11 mouse cellular contexts compared by ENCODE assay signal in genomic region chr10:97090254-97090653, GRCm38 (mm10).
"Had no signal": no experiment of that assay in that cellular context is flagged by ENCODE, and none has a peak within 500 bp of the region (broad histone marks: within the 10 kb centered on the region; RNA-seq: fewer than 3 reads in every experiment).

No protein-coding gene starts in this region.

- DNase-seq: kidney, adult 2 months; kidney, postnatal 25 days; lung, adult 18-20 months; right cerebral cortex, postnatal 4 days; thymus, adult 2 months; thymus, postnatal 25 days had no signal

- H3K4me3 ChIP-seq: left cerebral cortex, adult 2 months; midbrain, embryonic 13.5 days; neural tube, embryonic 12.5 days; stomach, embryonic 15.5 days had no signal

- H3K27ac ChIP-seq: left cerebral cortex, adult 2 months; liver, embryonic 14.5 days; midbrain, embryonic 13.5 days; neural tube, embryonic 12.5 days; stomach, embryonic 15.5 days had no signal

- H3K9me3 ChIP-seq: midbrain, embryonic 13.5 days; neural tube, embryonic 12.5 days; stomach, embryonic 15.5 days had no signal

- H3K36me3 ChIP-seq: midbrain, embryonic 13.5 days; neural tube, embryonic 12.5 days; stomach, embryonic 15.5 days had no signal

- H3K4me1 ChIP-seq: midbrain, embryonic 13.5 days; neural tube, embryonic 12.5 days; stomach, embryonic 15.5 days had no signal

- H3K27me3 ChIP-seq: midbrain, embryonic 13.5 days; neural tube, embryonic 12.5 days; stomach, embryonic 15.5 days had no signal

- ATAC-seq: midbrain, embryonic 13.5 days had no signal

- H3K9ac ChIP-seq: liver, embryonic 14.5 days; midbrain, embryonic 13.5 days; neural tube, embryonic 12.5 days; stomach, embryonic 15.5 days had no signal

- H3K4me2 ChIP-seq: midbrain, embryonic 13.5 days; neural tube, embryonic 12.5 days; stomach, embryonic 15.5 days had no signal
